Mouse (Mus musculus) hindbrain, embryonic 11.5 days (tissue): ENCODE results near the gene Hist1h1e. TPM values are rescaled to one million over a fixed set of nuclear protein-coding genes. Genes with fewer than 3 reads are reported as not detected.
A peak's percentile ranks its signal among the peaks of the same experiment; 100 is the strongest.
"Not testable (repeated sequence)": the region's sequence is repeated elsewhere in the genome, so short reads cannot be mapped to it uniquely, and the experiment has no call there.

Experiments used
- ATAC-seq: fragments of 200-750 bp; cut with Nextera tagmentation; 2 replicates; pipeline ENCODE4 v1.8.0; 2017; ENCODE audit warnings: mild to moderate bottlenecking, moderate TSS enrichment, moderate library complexity; ENCODE audit not compliant: low FRiP score
- DNase-seq: peaks from one replicate; pipeline ENCODE4 v3.0.0-alpha.2; 2015; ENCODE audit warnings: low spot score
- H3K27ac ChIP-seq: fragments of 300-500 bp; sonication (generic); 2 replicates; pipeline ENCODE4 v1.5.1; 2014; ENCODE audit warnings: mild to moderate bottlenecking, low read depth, low read length
- H3K27me3 ChIP-seq: fragments of 300-500 bp; sonication (generic); 2 replicates; pipeline ENCODE4 v1.6.1; 2014; ENCODE audit warnings: mild to moderate bottlenecking, low read length, moderate library complexity, mixed read lengths; ENCODE audit not compliant: control insufficient read depth, insufficient read depth
- H3K36me3 ChIP-seq: fragments of 300-500 bp; sonication (generic); 2 replicates; pipeline ENCODE4 v1.6.1; 2014; ENCODE audit warnings: mild to moderate bottlenecking, low read length, moderate library complexity, mixed read lengths; ENCODE audit not compliant: control insufficient read depth, insufficient read depth
- H3K4me1 ChIP-seq: fragments of 300-500 bp; sonication (generic); replicated peaks from 2 replicates; pipeline ENCODE4 v1.6.1; 2014; ENCODE audit warnings: low read length, mixed read lengths; ENCODE audit not compliant: control insufficient read depth, insufficient read depth
- H3K4me2 ChIP-seq: fragments of 300-500 bp; sonication (generic); replicated peaks from 2 replicates; pipeline ENCODE4 v1.6.1; 2014; ENCODE audit warnings: mild to moderate bottlenecking, low read depth, low read length
- H3K4me3 ChIP-seq: fragments of 300-500 bp; sonication (generic); 2 replicates; pipeline ENCODE4 v1.5.1; 2014; ENCODE audit warnings: low read depth, low read length
- H3K9ac ChIP-seq: fragments of 300-500 bp; sonication (generic); 2 replicates; pipeline ENCODE4 v1.6.1; 2014; ENCODE audit warnings: low read depth, low read length
- H3K9me3 ChIP-seq: fragments of 300-500 bp; sonication (generic); 2 replicates; pipeline ENCODE4 v1.6.1; 2016; ENCODE audit warnings: low read length; ENCODE audit not compliant: control insufficient read depth
- WGBS: fragments of 180-500 bp; shearing (Covaris S2); extraction: QIAGEN DNeasy Blood & Tissue Kit; methylation state at CpG from one replicate; pipeline ENCODE4 v1.1.7; 2014; 5-methylcytosine and 5-hydroxymethylcytosine counted together
- polyA plus RNA-seq: library from polyadenylated mRNA; unstranded; fragments of >200 nt; fragmentation: Nextera tagmentation; extraction: Ambion mirVana; gene quantifications from 2 replicates; pipeline ENCODE4 v1.2.1, GENCODE M21; 2014

The Hist1h1e gene
- 19.7 and 23.7 TPM in 2 replicates for polyA plus RNA-seq

DNA sequence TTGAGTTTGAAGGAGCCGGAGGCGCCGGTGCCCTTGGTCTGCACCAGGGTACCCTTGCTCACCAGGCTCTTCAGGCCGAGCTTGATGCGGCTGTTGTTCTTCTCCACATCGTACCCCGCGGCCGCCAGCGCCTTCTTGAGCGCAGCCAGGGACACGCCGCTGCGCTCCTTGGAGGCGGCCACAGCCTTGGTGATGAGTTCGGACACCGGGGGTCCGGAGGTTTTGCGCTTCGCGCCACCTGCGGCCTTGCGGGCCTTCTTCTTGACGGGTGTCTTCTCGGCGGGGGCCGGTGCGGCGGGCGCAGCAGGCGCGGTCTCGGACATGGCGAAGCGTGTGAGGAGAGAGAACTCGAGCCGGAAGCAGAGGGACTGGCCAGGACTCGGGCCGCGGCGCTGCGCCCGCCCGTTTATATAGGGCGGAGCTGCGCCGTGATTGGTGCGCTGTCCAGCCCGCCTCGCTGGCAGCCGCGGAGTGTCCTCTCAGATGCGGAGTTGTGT lies at the start of gene Hist1h1e:
Gene Hist1h1e, minus strand, starts transcription at position 384 of the 497 bp plus-strand sequence.
- peak within 1 kb of the TSS; percentile 96 for H3K27ac ChIP-seq
- H3K27me3 ChIP-seq, H3K9me3 ChIP-seq, H3K36me3 ChIP-seq, H3K4me1 ChIP-seq: not testable (repeated sequence)
- peak within 1 kb of the TSS; percentile 89 for H3K9ac ChIP-seq
- peak within 1 kb of the TSS; percentile 93 for H3K4me2 ChIP-seq
- ATAC-seq (peak; percentile 95), DNase-seq (peak; percentile 95)
- peak within 1 kb of the TSS; percentile 61 for H3K4me3 ChIP-seq
- under 1% methylated on average over 51 of the region's 53 CpGs for WGBS

- Histone ChIP-seq H3K36me3 (no peaks in the 10 kb centered on the region), H3K4me2 (no peak overlapping the region), H3K9me3 (no peaks in the 10 kb centered on the region), H3K27me3 (no peaks in the 10 kb centered on the region), H3K4me1 (no peaks in the 10 kb centered on the region), H3K4me3 (no peak overlapping the region), H3K9ac (no peak overlapping the region), H3K27ac (no peak overlapping the region)
- whole genome bisulfite sequencing = 84% methylated on average over 3 of the region's 3 CpGs
- DNase-seq (no peak), ATAC-seq (no peak)
Observed at GRCm38 (mm10) chr13:23662536-23662935, 40.2 kb upstream of the Hist1h1e start.

DNA sequence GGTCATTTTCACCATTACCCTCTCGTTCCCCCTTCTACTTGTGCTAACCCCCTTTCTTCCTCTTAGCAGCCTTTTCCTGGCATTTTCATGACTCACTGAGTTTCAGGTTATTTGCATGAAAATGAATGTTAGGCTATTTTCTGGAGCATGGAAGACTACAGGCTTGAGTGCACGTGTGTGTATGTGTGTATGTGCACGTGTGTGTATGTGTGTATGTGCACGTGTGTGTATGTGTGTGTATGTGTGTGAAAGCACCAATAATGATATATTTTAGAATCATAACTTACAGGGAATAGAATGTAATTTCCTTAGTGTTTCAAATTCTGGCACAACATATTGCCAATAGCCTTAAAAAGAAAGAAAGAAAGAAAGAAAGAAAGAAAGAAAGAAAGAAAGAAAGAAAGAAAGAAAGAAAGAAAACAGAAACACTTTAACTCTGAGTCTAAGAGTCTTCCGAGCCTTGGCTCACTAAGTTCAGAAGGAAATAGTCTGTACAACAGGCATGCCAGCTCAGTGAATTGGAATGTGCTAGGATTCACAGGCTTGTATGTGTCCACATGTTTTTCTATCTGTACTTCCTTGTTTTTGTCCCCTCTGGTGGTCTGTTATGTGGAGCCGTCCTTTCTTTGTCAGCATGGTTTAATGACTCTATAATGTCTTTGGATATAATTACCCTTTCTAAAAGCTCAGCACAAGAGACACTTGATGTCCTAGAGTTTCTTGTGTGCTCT lies 37.4 kb upstream of the Hist1h1e start:
- Histone ChIP-seq H3K27me3 (no peaks in the 10 kb centered on the region), H3K9ac (no peak overlapping the region), H3K4me3 (no peak overlapping the region), H3K4me1 (no peaks in the 10 kb centered on the region), H3K36me3 (no peaks in the 10 kb centered on the region), H3K4me2 (no peak overlapping the region), H3K9me3 (no peaks in the 10 kb centered on the region), H3K27ac (no peak overlapping the region)
- ATAC-seq = no peak
- 77% methylated on average over 6 of the region's 6 CpGs for WGBS
- no peak for DNase-seq

GRCm38 (mm10) chr13:23630653-23631052 lies 8.3 kb upstream of the Hist1h1e start:
- Histone ChIP-seq H3K9ac (no peak overlapping the region), H3K36me3 (no peaks in the 10 kb centered on the region), H3K9me3 (no peaks in the 10 kb centered on the region), H3K4me1 (no peaks in the 10 kb centered on the region), H3K27me3 (no peaks in the 10 kb centered on the region), H3K4me3 (no peak overlapping the region), H3K4me2 (no peak overlapping the region), H3K27ac (no peak overlapping the region)
- DNase-seq = no peak
- no peak for ATAC-seq
- WGBS = 50% methylated on average over 1 of the region's 1 CpGs

DNA sequence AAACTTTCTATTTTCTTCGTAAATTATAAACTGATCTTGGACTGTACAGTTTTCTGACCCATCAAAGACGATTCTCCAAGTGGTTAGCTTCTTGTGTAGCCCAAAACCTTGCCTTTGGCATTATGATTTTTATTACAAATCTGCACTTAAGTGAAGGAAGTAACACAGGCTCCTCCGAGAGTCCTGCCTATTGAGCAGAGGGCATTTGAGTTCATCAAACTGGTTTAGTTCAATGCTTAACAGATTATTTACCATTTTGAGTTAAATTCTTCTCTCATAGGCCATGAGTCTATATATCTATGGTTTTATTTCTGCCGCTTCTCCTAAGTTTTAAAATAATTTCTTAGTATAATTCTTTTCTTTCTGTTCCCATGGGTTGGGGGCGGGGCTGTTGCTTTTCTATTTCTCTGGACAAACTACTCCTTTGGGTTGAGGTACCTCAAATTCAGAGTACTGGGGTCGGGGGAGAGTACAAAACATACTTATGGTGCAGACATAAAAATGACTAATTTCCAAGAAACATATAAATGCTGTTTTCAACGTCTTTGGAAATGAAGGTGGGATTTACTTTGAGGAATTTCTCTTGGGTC lies 598 bp upstream of the Hist1h1e start:
- peak overlapping the region; percentile 93 for H3K4me2 ChIP-seq
- no peaks in the 10 kb centered on the region for H3K27me3 ChIP-seq
- no peaks in the 10 kb centered on the region for H3K4me1 ChIP-seq
- peak overlapping the region; percentile 96 for H3K27ac ChIP-seq
- peak overlapping the region; percentile 51 for H3K9ac ChIP-seq
- H3K4me3 ChIP-seq = peak overlapping the region; percentile 61
- no peaks in the 10 kb centered on the region for H3K9me3 ChIP-seq
- 30% methylated on average over 7 of the region's 7 CpGs for WGBS
- DNase-seq (no peak), ATAC-seq (no peak)
- no peaks in the 10 kb centered on the region for H3K36me3 ChIP-seq

DNA sequence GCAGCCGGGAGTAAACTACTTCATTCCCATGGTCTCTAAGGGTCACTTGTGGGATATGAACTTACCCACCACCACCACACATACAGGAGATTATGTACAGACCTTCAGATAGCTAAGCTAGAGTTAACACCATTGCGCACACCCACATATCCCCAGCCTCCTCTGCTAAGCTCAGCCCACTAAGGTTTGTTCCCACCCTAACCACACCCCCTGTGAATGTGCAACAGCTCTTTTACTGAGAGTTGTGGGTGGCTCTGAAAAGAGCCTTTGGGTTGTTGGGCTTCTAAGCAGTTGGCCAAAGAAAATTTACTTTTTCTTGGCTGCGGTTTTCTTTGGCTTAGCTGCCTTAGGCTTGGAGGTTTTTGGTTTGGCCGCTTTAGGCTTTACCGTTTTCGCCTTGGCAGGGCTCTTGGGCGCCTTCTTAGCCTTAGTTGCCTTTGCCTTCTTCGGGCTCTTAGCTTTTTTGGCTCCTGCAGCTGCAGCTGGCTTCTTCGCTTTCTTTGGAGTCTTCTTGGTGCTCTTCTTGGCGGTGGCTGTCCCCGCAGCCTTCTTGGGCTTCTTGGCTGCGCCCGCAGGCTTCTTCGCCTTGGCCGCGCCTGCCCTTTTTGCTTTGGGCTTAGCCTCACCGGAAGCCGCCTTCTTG lies 705 bp downstream of the Hist1h1e start:
- H3K9me3 ChIP-seq = no peaks in the 10 kb centered on the region
- H3K4me3 ChIP-seq = peak overlapping the region; percentile 61
- DNase-seq (no peak), ATAC-seq (peak; percentile 84)
- peak overlapping the region; percentile 93 for H3K4me2 ChIP-seq
- peak overlapping the region; percentile 89 for H3K9ac ChIP-seq
- H3K4me1 ChIP-seq = no peaks in the 10 kb centered on the region
- WGBS = 1% methylated on average over 18 of the region's 18 CpGs
- H3K27me3 ChIP-seq = no peaks in the 10 kb centered on the region
- H3K36me3 ChIP-seq = no peaks in the 10 kb centered on the region
- peak overlapping the region; percentile 96 for H3K27ac ChIP-seq

DNA sequence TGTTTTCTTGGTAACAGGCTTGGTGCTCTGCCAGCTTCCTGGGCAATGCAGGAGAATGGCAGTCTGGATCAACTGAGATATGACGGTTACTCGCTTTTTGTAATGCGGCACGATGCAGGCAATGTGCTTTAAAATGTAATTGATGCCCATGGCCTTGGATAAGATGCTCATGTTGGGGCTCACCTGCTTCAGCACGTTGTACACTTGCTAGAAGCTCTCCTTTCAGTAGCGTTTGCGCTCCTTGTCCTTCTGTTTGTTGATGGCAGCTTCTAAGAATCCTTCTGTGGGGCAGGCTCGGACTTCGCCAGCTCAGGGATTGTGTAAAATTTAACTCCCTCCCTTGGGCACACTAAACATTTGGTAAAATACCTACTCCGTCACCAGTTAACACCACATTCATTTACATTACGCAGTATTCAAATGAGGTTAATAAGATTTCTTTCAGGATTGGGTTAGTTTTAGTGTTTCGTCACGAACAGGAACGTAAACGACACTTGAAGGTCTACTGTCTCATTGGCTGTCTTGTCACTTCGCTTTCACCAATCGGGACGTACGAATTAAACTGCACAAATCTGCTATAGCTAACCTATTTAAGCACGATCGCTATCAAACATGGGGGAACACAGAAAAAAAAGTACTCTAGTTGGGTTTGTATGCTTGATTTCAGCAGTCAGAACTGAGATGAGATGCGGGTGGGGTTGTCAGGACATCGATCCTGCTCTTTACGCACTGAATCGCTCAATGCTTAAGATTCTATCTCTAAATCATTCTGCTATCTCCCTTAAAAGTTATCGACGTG lies 1.4 kb downstream of the Hist1h1e start, which contains the start of gene Hist1h2be:
Gene Hist1h2be, minus strand, starts transcription at position 392 of the 799 bp plus-strand sequence.
- under 1% methylated on average over 27 of the region's 27 CpGs for WGBS
- H3K27me3 ChIP-seq = no peaks in the 10 kb centered on the region
- H3K9me3 ChIP-seq = no peaks in the 10 kb centered on the region
- ATAC-seq (peak; percentile 87), DNase-seq (peak; percentile 81)
- H3K4me2 ChIP-seq = peak within 1 kb of the TSS; percentile 93
- peak within 1 kb of the TSS; percentile 61 for H3K4me3 ChIP-seq
- H3K36me3 ChIP-seq = no peaks in the 10 kb centered on the region
- H3K4me1 ChIP-seq = no peaks in the 10 kb centered on the region
- peak within 1 kb of the TSS; percentile 96 for H3K27ac ChIP-seq
- H3K9ac ChIP-seq = peak within 1 kb of the TSS; percentile 89

DNA sequence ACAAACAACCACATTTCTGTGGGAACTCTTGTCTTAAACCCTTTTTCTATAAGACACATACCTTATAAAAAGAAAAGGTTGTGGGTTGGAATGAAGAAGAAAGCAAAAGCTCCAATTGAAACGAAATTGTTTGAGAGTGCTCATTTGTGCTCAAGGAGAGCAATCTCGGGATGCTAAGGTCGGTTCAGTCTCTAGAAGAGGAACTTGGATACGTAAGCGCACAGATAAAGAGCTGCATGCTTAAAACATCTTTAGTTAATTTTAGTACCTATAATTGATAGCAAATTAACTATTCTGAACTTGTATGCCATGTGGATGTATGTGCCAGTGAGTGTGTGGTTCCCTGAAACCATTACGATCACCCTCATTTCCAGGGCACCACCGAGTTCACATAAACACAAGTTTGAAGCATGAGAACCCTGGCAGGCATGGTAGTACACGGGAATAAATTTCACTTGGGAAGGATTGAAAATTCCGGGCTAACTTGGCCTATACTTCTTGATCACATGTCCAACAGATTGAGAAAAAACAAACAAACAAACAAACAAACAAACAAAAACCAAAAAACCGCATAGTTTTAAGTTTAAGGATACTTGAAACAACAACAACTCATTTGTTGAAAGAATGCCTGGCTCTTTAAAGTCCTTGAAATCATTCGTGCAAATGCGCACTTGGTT lies 2.2 kb downstream of the Hist1h1e start:
- H3K27ac ChIP-seq = peak overlapping the region; percentile 96
- peak overlapping the region; percentile 89 for H3K9ac ChIP-seq
- peak overlapping the region; percentile 61 for H3K4me3 ChIP-seq
- no peaks in the 10 kb centered on the region for H3K9me3 ChIP-seq
- peak overlapping the region; percentile 93 for H3K4me2 ChIP-seq
- no peak for ATAC-seq
- peak; percentile 19 for DNase-seq
- no peaks in the 10 kb centered on the region for H3K4me1 ChIP-seq
- H3K36me3 ChIP-seq = no peaks in the 10 kb centered on the region
- no peaks in the 10 kb centered on the region for H3K27me3 ChIP-seq
- whole genome bisulfite sequencing = 59% methylated on average over 12 of the region's 12 CpGs
